Mouse (Mus musculus) liver, embryonic 14.5 days (tissue): ENCODE measurements around the gene Ipo7.

ENCODE experiments used
- CTCF ChIP-seq: IDR thresholded peaks from 2 replicates; pipeline ENCODE4 v1.5.1; 2016; ENCODE audit warnings: antibody characterized with exemption, low read depth, control low read depth
- EP300 ChIP-seq: IDR thresholded peaks from 2 replicates; pipeline ENCODE4 v1.6.1; 2016; ENCODE audit warnings: antibody characterized with exemption, low read depth

GRCm38 (mm10) chr7:110009084-110009483 is 9.0 kb upstream of the Ipo7 start:
- no peak for TF ChIP-seq CTCF
- no peak for TF ChIP-seq EP300
